Mouse (Mus musculus): ENCODE data around the gene Prame.
"Not testable (repeated sequence)": the region's sequence is repeated elsewhere in the genome, so short reads cannot be mapped to it uniquely, and the experiment has no call there.

Gene Prame

DNA sequence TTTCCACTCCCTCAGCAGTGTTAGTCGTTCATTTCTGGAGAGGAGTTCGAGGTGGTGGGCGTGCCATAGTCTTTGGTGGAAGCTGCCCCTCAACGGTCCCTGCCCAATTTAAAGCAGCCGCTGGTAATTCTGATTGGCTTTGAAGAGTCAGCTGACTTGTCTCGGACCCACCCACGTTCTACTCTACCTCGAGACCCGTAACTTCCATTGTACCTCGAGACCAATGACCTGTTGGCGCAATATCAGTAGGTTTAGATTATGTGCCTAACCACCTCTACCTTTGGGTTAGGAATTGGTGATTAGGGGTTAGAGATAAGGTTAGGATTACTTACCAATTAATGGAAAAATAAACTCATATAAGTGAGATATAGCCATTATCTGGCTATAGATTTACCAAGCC lies at the start of gene Prame:
Prame (minus strand) TSS at position 101 of the 400 bp plus-strand sequence.
- DNase-seq = no peak

DNA sequence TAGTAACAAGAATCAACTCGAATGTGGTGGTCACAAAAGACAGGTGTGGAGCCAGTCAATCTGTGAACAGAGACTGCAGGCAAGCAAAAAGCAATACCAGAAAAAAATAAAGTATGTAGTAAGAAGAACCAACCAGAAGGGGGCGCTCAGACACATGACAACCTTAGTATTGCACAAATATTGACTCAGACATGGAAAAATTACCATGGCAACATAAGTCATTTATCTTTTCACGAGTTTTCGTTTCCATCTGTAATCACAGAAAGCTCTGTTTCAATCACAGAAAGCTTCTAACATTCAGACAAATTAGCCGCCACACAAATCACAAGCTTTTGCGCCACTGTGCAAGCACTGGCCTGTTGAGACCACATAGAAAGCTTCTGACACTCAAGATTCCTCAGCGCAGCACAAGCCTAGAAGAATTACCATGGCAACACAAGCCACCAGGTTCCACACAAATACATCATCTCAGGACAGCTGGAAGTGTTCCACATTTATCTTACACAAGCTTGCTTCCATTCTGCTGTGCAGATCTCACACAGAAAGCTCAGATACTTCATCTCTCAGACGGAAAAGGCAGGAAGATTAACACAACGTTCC lies 24.8 kb upstream of the Prame start:
- peak; percentile 16 for DNase-seq

DNA sequence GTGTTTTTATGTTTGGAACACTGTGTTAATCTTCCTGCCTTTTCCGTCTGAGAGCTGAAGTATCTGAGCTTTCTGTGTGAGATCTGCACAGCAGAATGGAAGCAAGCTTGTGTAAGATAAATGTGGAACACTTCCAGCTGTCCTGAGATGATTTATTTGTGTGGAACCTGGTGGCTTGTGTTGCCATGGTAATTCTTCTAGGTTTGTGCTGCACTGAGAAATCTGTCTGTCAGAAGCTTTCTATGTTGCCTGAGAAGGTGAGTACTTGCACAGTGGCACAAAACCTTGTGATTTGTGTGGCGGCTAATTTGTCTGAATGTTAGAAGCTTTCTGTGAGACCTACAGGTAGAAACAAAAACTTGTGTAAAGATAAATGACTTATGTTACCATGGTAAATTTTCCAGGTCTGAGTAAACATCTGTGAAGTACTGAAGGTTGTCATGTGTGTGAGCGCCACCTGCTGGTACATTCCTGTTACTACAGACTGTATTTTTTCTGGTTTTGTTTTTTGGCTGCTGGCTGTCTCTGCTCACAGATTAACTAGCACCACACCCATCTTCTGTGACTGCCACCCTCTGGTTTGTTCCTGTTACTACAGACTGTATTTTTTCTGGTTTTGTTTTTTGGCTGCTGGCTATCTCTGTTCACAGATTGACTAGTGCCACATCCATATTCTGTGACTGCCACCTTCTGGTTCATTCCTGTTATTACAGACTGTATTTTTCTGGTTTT lies 26.0 kb downstream of the Prame start:
- DNase-seq = peak; percentile 56

DNA sequence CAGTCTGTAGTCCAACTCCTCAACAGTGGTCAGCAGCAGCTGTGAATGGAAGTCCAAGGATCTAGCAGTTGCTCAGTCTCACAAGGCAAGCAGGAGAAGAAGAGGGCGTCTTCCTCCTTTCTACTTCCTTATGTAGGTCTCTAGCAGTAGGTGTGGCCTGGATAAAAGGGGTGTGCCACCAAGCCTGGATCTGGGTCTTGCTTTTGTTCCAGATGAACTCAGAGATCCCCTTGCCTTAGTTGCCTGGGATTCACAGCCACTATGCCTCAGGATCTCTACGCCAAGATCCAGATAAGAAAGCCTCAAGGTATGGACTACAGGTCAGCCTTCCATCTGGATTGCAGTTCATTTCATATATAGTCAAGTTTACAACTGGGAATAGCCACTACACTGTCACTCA lies 28.8 kb downstream of the Prame start, which contains the start of gene Nxf7:
Nxf7 (minus strand) TSS at position 101 of the 400 bp plus-strand sequence.
- no peak for DNase-seq

DNA sequence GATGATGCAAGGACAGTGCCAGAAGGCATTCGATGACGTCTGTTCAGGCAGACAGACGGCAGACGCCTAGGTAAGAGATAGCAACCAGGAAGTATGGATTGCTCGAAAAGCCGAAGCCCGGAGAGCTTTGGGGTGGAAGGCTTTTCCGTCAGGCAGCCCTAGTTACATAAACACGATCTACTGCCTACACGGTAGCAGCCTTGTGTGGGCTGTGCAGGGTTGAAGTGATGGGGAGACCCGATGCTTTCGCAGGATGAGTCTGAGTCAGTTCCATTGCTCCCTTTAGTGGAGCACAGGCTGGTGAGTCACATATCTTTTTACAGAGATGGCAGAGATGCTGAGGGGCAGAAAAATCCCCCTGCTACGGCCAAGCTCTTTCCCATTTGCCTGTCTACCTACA lies 29.4 kb downstream of the Prame start:
- no peak for DNase-seq

DNA sequence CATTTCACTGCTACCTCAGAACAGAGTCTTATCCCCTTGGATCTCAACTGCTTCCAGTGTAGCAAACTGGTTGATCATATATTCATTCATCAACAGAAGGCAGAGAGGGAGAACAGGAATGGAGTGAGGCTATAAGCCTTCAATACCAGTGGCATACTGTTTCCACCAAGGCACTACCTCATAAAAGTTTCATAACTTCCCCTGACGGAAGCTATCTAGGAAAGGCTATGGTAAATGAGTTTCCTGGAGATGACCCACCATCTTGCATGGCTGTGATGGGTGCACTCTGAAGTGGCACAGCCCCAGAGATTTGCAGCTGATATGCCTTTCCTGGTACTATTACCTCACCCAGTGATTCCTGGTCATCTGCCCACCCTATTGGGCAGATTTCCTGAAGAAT lies 51.1 kb downstream of the Prame start:
- no peak for DNase-seq

DNA sequence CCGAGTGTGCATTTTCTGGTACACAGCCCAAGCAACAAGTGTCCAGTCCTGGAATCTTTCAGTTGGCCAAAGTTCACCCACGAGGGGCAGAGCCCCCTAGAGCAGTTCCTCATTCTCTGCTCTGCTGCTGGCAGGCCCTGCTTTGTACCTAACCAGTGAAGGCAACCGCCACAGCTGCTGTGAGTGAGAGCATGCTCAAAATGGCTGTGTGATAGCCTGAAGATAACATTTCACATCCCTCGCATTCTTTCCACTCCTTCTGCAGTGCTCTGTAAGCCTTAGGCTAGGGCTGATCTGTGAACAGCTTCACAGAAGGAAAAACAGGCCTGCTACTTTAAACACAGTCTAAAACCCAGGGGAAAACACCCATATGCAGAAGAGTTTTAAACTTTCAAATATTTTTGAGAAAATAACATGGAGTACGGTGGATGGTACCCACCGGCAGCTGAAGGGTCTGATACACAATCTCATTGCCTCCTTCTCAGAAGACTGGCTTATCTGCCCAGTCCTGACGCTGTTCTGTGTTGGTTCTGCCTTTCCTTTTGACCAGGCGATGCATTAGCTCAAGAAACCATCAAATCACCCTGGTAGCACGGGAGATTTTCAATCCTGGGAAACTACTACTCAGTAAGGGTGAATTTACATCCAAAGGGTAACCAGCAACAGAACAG lies 52.4 kb downstream of the Prame start:
- DNase-seq = not testable (repeated sequence)

DNA sequence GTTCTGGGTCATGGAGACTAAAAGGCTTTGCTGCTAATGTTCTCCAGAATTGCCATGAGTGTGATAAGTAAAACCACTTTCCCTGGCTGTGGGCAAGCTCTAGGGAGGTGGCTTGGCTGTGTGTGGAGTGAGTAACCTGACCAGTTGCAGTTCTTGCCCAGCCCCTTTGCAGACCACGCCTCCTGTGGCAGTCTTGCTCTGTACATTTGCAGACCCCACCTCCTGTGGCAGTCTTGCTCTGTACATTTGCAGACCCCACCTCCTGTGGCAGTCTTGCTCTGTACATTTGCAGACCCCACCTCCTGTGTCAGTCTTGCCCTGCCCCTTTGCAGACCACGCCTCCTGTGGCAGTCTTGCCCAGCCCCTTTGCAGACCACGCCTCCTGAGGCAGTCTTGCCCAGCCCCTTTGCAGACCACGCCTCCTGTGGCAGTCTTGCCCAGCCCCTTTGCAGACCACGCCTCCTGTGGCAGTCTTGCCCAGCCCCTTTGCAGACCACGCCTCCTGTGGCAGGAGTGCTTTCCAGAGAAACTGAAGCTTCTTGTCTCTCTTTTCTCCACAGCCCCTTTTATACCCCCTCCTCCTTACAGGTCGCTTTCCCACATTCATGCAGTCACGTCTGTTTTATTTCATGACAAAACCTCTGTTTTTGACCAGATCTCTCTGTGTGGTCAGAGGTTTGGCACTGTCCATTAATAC lies 53.1 kb downstream of the Prame start:
- not testable (repeated sequence) for DNase-seq

DNA sequence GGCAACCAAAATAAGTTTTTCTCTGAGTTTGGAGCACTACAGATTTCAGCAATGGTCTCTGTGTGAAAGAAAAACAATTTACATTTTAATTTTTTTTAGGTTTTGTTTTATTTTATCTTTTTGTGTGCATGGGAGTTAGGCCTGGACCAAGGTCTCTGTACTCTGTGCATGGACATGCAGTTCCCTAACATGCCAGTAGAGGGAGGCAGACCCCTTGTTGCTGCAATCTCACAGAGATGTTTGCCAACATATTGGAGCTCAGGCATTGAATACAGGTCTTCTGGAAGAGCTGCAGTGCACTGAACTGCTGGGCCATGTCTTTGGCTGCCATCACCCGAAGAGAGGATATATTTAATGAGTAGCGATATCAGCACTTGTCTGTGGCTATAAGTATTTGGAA lies 58.0 kb downstream of the Prame start:
- peak; percentile 57 for DNase-seq

DNA sequence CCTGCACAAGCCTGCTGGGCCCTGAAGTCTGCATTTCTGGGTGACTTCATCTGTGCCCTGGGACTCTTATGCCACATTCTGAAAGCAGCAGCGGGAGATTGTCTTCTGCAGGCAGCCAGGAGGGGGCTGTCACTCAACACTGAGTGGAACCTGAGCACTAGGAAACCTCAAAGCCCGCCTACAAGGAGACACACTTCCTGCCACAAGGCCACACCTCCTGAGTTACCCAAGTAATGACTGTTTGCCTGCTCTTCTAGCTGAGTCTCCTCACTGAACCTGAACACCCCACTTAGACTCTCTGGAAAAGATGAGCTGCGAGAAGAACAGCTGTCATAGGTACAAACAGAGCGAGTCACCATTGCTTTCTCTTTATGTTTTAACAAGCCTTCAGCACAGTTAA lies 62.6 kb downstream of the Prame start:
- not testable (repeated sequence) for DNase-seq

Data from retina, postnatal 1 day (tissue).